Mouse (Mus musculus) limb, embryonic 14.5 days (tissue): Measurements from ENCODE around the gene Atxn7l1. TPM values are rescaled to one million over a fixed set of nuclear protein-coding genes. Genes with fewer than 3 reads are reported as not detected.

ENCODE experiments used
- ATAC-seq: fragments of 200-750 bp; cut with Nextera tagmentation; 2 replicates; pipeline ENCODE4 v1.8.0; 2017; ENCODE audit warnings: low read depth, moderate number of reproducible peaks, moderate TSS enrichment; ENCODE audit not compliant: low FRiP score
- DNase-seq: peaks from one replicate; pipeline ENCODE4 v3.0.0-alpha.2; 2015; ENCODE audit warnings: low spot score
- H3K27ac ChIP-seq: fragments of 300-500 bp; sonication (generic); replicated peaks from 2 replicates; pipeline ENCODE4 v1.5.1; 2014; ENCODE audit warnings: low read depth, mild to moderate bottlenecking, low read length, moderate library complexity, mixed read lengths
- H3K27me3 ChIP-seq: fragments of 300-500 bp; sonication (generic); 2 replicates; pipeline ENCODE4 v1.6.1; 2014; ENCODE audit warnings: low read length, mixed read lengths; ENCODE audit not compliant: control insufficient read depth, insufficient read depth
- H3K36me3 ChIP-seq: fragments of 300-500 bp; sonication (generic); 2 replicates; pipeline ENCODE4 v1.6.1; 2014; ENCODE audit warnings: mild to moderate bottlenecking, low read length, moderate library complexity, mixed read lengths; ENCODE audit not compliant: control insufficient read depth, insufficient read depth
- H3K4me1 ChIP-seq: fragments of 300-500 bp; sonication (generic); 2 replicates; pipeline ENCODE4 v1.6.1; 2014; ENCODE audit warnings: antibody characterized with exemption, low read length, mixed read lengths; ENCODE audit not compliant: control insufficient read depth, insufficient read depth
- H3K4me2 ChIP-seq: fragments of 300-500 bp; sonication (generic); replicated peaks from 2 replicates; pipeline ENCODE4 v1.6.1; 2014; ENCODE audit warnings: low read depth, mild to moderate bottlenecking, low read length, moderate library complexity; ENCODE audit not compliant: severe bottlenecking
- H3K4me3 ChIP-seq: fragments of 300-500 bp; sonication (generic); replicated peaks from 2 replicates; pipeline ENCODE4 v1.5.1; 2014; ENCODE audit warnings: low read length
- H3K9ac ChIP-seq: fragments of 300-500 bp; sonication (generic); 2 replicates; pipeline ENCODE4 v1.6.1; 2014; ENCODE audit warnings: mild to moderate bottlenecking, low read depth, low read length, moderate library complexity; ENCODE audit not compliant: severe bottlenecking
- H3K9me3 ChIP-seq: fragments of 300-500 bp; sonication (generic); 2 replicates; pipeline ENCODE4 v1.6.1; 2016; ENCODE audit warnings: low read length; ENCODE audit not compliant: control insufficient read depth
- POLR2A ChIP-seq: fragments of 200-500 bp; IDR thresholded peaks from 2 replicates; pipeline ENCODE4 v1.8.0; 2012; ENCODE audit warnings: inconsistent platforms, mild to moderate bottlenecking, moderate library complexity, borderline replicate concordance; ENCODE audit not compliant: insufficient read depth, insufficient read length; ENCODE audit errors: extremely low read depth
- WGBS: fragments of 180-500 bp; shearing (Covaris S2); extraction: QIAGEN DNeasy Blood & Tissue Kit; methylation state at CpG from one replicate; pipeline ENCODE4 v1.1.7; 2014; 5-methylcytosine and 5-hydroxymethylcytosine counted together
- polyA plus RNA-seq, 2 experiments: library from polyadenylated mRNA; depleted of rRNA in 1 of 2; stranded (reverse) in 1 of 2; unstranded in 1 of 2; fragments of >200 nt; fragmentation: Nextera tagmentation in 1 of 2; extraction: Ambion mirVana in 1 of 2; gene quantifications; 2 replicates each; pipeline versions ENCODE4 v1.2.1 to v1.2.3; 2012 to 2014

The Atxn7l1 gene
- polyA plus RNA-seq, 2 experiments, result 15.3 to 23.1 TPM

- WGBS, result 92% methylated on average over 3 of the region's 3 CpGs
- ATAC-seq, result no peak
- no peak for TF ChIP-seq POLR2A
- H3K9me3 ChIP-seq, result no peaks in the 10 kb centered on the region
- no peak overlapping the region for H3K4me2 ChIP-seq
- no peaks in the 10 kb centered on the region for H3K27me3 ChIP-seq
- no peak overlapping the region for H3K9ac ChIP-seq
- H3K36me3 ChIP-seq, result peaks cover 7% of the 10 kb centered on the region
- peaks cover 4% of the 10 kb centered on the region for H3K4me1 ChIP-seq
- H3K4me3 ChIP-seq, result no peak overlapping the region
- no peak overlapping the region for H3K27ac ChIP-seq
- no peak for DNase-seq
These were observed 6.4 kb downstream of the Atxn7l1 start for GRCm38 (mm10) chr12:33153850-33154249.

DNA sequence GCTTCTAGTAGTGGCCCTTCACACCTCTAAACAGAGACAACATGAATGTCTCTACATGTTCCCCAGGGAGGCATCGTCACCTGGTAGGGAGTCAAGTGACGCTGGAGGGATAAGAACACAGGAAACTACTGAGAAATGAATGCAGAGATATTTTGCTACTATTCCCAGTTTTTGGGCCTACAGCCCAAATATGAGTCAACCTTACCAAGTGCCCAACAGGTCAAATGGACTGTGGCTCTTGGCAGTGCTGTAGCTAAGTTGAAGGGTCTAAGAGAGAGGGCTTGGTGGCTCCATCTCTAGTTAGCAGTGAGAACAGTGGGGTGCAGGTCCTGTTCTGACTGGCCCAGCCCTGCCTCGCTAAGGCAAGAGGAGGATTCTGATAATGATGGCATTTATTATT, 7.2 kb downstream of the Atxn7l1 start:
- Histone ChIP-seq H3K4me3 (no peak overlapping the region), H3K27ac (no peak overlapping the region), H3K4me1 (no peaks in the 10 kb centered on the region), H3K9ac (no peak overlapping the region), H3K27me3 (no peaks in the 10 kb centered on the region), H3K4me2 (no peak overlapping the region), H3K9me3 (no peaks in the 10 kb centered on the region), H3K36me3 (peaks cover 7% of the 10 kb centered on the region)
- DNase-seq (no peak), ATAC-seq (no peak)
- TF ChIP-seq POLR2A, result no peak
- 94% methylated on average over 3 of the region's 3 CpGs for WGBS

- Histone ChIP-seq H3K4me3 (no peak overlapping the region), H3K9me3 (no peaks in the 10 kb centered on the region), H3K27ac (no peak overlapping the region), H3K4me2 (no peak overlapping the region), H3K4me1 (no peaks in the 10 kb centered on the region), H3K27me3 (no peaks in the 10 kb centered on the region), H3K36me3 (peaks cover 7% of the 10 kb centered on the region), H3K9ac (no peak overlapping the region)
- DNase-seq (no peak), ATAC-seq (no peak)
- TF ChIP-seq POLR2A, result no peak
- WGBS, result 90% methylated on average over 7 of the region's 7 CpGs
These were observed 9.0 kb downstream of the Atxn7l1 start for GRCm38 (mm10) chr12:33156334-33157018.

DNA sequence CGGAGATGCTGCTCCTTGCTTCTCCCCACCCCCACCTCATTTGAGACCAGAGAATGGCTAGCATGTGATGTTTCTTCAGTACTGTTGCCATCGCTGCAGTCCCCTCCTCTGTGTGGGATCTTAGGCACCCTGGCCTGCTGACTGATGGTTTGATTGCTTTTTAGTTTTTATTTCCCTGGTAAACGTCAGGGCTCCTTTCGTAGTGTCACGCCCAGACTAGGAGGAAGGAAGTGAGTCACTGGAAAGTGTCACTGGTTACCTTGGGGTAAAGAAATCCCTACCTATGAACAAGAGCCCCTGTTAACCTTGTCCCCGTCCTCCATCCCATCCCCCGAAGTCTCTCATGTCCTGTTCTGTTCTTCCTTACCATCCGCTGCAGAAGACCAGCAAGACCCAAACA, 10.8 kb downstream of the Atxn7l1 start:
- 59% methylated on average over 8 of the region's 8 CpGs for WGBS
- ATAC-seq, result no peak

DNA sequence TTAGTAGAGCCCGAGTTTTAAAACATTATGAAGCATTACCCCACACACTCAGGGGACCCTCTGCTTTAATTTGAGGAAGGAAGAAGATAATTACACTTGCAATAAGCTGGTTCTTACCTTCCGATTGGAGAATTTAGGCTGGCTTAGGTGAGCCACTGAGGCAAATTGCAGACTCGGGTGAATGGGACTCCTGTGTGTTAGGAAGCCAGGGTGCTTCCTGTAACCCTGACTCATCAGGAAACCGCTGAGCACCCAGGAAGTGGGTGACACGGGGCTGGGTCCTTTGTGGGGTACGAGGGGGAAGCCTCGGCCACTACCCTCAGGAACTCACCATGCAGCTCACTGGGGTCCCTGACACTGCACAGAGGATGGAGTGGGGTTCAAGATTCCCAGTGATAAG, 12.9 kb downstream of the Atxn7l1 start:
- ATAC-seq (no peak), DNase-seq (no peak)
- 82% methylated on average over 7 of the region's 7 CpGs for WGBS

More for the DNA sequence above, 10.8 kb downstream of the Atxn7l1 start:
- Histone ChIP-seq H3K4me3 (no peak overlapping the region), H3K4me2 (no peak overlapping the region), H3K9ac (no peak overlapping the region), H3K9me3 (no peaks in the 10 kb centered on the region), H3K4me1 (peaks cover 11% of the 10 kb centered on the region), H3K27me3 (no peaks in the 10 kb centered on the region), H3K36me3 (peaks cover 7% of the 10 kb centered on the region), H3K27ac (no peak overlapping the region)
- no peak for TF ChIP-seq POLR2A
- DNase-seq, result no peak

More for the DNA sequence above, 12.9 kb downstream of the Atxn7l1 start:
- no peak overlapping the region for H3K9ac ChIP-seq
- no peaks in the 10 kb centered on the region for H3K9me3 ChIP-seq
- H3K36me3 ChIP-seq, result peaks cover 5% of the 10 kb centered on the region; the same call in 1 of the 2 replicates
- peaks cover 11% of the 10 kb centered on the region for H3K4me1 ChIP-seq
- H3K27me3 ChIP-seq, result no peaks in the 10 kb centered on the region
- no peak for TF ChIP-seq POLR2A
- H3K27ac ChIP-seq, result no peak overlapping the region
- no peak overlapping the region for H3K4me3 ChIP-seq
- no peak overlapping the region for H3K4me2 ChIP-seq
